Mouse (Mus musculus): ENCODE data around the gene Cep350.

Cep350 gene

DNA sequence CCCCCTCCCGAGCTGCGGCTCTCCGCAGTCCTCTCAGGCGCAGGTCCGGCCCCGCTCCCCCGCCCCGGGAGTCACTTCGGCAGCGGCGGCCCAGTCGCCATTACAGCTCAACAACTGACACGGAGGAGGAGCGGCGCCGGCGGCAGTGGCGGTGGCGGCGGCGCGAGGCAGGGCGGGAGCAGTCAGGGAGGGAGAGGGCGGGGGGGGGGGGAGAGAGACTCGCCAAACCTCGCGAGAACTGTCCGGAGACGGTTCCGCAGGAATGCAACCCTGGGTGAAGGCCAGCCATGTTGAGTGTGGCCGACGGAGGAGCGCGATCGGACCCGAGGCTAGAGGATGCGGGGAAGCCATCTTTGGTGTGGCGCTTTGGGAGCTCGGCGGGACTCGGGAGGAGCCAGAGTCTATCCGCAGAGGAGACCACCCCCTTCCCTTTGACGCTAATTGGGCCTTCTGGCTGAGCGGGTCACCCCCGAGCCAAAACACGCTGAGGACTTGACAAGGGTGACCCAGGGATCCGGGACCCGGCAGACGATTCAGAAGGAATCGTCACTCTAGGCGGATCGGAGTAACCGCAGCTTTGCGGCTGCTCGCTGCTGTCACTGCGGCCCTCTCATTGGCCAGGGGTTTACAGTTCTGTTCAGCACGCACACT is at the start of gene Cep350:
Cep350 (minus strand) TSS at position 188 of the 651 bp plus-strand sequence.
- peak; percentile 96 to 97 for DNase-seq (ENCODE audit: low spot score in 2 of 2)

DNA sequence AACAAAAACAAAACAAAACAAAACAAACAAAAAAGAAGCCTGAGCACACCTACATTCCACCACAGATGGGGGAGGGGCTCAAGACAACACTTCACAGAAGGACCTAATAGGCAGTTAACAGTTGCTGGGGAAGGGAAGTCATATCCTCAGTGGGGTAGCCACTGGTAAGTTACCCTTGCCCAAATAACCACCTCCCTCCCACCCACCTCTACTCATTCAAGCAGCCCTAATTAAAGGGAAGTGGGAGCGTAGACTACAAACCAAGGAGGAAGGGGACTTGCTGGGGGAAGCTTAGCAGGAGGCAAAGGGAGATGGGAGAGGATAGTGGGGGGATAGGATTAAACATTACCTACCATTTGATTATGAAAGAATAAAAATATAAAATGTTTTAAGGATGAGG is 47.3 kb upstream of the Cep350 start:
- DNase-seq (ENCODE audit: low spot score in 2 of 2): no peak

DNA sequence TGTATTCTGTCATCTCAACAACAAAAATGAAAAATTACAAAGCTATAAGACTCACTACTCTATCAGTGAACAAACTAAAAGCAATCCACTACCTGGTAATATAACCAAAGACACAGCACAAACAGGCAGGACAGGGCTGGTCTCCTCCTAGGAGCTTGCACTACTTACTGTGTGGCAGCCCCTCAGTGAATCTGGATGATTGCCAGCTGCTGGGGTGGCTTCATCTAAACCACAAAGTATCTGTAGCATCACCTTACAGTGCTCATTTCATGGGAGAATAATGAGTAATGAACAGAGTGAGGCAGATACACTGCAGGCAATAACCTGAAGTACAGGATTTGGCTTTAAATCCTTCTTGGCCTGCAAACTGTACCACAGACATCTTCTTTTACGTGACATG is 46.7 kb upstream of the Cep350 start:
- no peak for DNase-seq (ENCODE audit: low spot score in 2 of 2)

DNA sequence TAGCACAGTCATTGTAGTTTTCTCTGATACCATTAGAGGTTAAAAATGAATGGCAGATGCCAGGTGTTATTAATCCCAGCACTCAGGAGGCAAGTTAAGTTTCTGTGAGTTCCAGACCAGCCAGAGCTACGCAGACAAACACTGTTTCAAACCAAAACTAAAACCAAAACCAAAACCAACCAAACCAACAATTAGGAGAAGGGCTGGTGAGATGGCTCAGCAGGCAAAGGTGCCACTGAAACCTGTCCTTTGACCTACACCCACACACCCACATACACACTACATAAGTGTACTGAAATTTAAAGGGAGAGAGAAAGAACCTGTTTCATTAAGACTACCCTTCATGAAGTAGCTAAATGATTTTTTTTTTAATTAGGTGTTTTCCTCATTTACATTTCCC is 35.9 kb upstream of the Cep350 start:
- DNase-seq (ENCODE audit: low spot score in 2 of 2): no peak

DNA sequence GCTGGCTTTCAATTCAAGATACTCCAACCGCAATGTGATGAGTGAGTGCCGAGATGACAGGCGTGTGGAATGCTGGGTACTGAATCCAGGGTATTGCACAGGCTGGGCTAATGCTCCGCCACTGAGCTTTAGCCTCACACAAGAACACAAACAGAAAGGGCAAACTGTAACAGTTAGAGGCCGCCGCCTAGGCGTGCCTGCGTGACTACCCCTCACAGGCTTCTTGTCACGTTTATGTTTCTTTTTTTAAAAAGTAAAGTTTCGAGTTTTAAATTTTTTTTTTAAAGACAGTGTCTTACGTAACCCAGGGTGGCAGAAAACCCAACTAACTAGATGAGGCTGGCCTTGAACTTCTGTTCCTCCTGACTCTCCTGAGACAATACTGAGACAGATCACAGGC is 32.9 kb upstream of the Cep350 start:
- DNase-seq (ENCODE audit: low spot score in 2 of 2): no peak

DNA sequence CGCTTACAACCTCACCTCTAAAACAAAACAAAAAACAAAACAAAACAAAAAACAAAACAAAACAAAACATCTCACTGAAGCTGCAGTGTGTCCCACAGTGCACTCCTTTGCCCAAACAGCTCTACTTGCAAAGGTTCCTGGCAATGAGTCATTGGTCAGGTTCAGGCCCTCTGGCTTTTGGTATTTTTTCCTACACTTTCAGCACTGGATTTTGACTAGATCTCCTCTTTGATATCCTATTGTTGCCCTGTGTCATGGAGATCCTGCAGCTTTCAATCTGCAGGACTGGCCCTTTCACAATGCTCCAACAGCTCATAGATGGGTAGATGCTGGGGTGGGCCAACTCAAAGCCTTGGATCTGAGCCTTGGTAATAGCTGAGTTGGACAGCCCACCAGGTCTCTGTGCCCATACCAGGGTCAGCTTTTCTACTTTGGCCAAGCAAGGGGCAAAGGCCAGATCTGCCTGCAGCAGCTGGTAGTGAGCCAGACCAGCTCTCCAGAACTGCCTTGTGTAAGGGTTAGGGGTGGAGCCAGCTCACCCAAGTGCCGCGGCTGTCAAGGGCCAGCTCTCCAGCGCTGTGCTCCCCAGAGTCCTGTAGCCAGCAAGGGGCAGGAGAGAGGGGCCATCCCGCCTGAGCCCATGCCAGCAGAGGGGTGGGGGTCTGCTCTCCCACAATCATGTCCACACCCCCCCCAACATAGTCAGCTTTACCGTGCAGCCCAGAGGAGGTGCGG is 30.3 kb upstream of the Cep350 start:
- DNase-seq (ENCODE audit: low spot score in 2 of 2): no peak

DNA sequence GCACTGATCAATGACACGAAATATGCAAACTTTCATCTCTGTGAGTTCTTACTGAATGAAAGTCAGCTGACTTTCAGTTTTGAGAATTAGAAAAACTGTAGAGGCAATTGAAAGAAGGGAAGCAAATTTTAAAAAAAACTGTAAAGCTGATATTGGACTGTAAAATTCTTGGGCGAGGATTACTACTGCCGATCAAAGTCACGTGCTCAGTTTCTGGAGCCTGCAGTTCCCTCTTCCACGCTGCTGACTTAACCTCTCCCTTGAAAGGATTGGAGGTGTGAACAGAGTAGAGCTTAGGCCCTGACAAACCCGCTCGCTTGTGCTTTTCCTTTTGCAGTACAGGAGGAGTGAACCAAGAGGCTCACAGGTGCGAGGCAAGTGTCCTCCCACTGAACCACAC is 29.3 kb upstream of the Cep350 start:
- no peak for DNase-seq (ENCODE audit: low spot score in 2 of 2)

DNA sequence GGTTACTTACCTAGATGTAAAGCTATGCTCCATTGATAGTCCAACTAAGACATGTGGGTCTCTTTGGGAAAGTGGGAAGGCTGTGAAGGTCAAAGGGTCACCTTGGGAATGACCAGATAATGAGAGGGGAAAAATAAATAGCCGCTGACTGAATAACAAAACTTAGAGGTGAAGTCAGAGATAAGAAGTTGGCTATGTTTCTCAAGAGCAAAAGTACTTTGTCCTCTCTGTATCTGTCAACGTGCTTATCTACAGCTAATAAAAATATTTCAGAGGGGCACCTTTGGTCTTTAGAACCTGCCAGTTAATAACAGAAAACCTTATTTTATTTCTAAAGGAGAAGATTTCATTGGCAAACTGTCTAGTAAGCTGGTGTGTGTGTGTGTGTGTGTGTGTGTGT is 22.6 kb upstream of the Cep350 start:
- no peak for DNase-seq (ENCODE audit: low spot score in 2 of 2)

DNA sequence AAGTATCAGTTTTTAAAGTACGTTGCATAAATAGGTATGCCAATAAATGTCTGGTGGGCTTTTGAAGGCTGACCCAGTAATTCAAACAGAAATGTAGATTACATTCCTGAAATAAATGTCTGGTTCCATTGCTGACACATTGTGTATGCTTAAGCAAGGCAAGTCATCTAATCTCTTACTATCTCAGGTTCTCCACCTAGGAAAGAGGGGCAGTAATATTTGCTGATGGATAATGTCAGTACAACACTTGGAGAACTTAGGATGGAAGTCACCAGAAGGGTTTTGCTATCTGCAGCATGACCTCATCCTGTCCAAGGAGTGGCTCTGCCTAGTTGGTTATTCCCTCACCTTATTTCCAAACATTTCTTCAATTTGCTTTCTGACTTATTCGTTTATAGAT is 21.5 kb upstream of the Cep350 start:
- no peak for DNase-seq (ENCODE audit: low spot score in 2 of 2)

DNA sequence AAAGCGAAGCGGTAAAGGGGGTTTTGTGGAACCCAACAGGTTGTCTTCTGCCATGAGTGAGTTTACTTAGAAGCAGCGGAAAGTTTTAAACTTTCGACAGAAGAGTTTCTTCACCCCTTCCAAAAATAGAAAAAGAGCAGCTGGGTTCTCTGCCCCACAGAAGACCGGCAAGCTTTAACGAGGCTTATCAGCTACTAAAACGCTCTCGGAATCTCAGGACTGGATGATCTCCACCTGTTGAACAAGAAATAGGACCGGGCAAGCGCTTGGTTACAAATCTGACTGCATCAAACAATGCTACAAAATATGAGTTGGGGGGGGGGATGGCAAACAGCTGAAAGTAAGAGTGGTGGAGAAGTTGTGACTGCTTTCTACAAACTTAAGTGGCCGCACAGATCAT is 17.3 kb upstream of the Cep350 start:
- DNase-seq (ENCODE audit: low spot score in 2 of 2): no peak

DNA sequence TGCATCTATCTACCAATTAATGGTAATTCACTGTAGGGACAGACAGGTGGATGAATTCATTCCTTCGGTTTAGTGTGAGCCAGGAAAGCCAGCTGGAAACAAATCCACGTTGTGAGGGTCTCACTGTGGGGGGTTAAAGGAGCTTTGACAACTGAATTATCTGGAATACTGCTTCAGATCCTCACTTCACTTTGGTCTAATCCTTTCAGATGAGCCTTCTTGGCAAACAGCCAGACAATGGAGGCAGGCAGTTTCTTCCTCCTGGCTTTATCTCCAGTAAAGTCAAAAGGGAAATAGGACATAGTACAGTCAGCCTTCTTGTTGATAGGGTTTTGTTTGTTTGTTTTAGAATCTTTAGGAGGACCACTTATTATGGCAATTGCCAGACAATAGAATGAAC is 16.3 kb upstream of the Cep350 start:
- DNase-seq (ENCODE audit: low spot score in 2 of 2): no peak

DNA sequence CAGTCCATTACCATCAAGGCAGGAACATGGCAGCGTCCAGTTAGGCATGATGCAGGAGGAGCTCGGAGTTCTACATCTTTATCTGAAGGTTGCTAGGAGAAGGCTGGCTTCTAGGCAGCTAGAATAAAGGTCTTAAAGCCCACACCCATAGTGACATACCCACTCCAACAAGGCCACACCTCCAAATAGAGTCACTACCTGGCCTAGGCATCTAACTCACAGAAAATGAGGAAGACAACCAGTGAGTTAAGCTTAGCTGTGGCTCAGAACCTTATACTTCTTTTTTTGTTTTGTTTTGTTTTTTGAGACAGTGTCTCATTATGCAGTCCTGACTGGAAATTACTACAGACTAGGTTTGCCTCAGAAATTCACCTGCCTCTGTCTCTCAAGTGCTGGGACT is 14.6 kb upstream of the Cep350 start:
- DNase-seq (ENCODE audit: low spot score in 2 of 2): no peak

DNA sequence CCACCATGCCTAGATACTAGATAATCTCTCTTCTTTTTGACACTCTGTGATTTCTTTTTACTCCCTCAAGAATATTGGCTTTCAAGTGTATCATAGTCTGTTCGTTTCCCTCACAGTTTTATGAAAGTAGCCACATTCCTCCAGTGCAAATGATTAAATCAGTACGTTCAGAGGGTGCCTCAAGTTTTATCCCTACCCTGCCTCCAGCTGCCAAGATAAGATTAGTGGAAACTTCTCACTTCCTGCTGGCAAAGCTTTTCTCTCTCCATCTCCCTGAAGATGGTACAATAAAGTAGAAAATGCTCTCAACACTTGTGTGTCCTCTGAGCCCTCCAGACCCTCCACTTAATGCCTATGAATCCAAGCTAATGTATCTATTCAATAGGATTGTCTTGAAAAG is 1.9 kb upstream of the Cep350 start:
- DNase-seq (ENCODE audit: low spot score in 2 of 2): no peak

DNA sequence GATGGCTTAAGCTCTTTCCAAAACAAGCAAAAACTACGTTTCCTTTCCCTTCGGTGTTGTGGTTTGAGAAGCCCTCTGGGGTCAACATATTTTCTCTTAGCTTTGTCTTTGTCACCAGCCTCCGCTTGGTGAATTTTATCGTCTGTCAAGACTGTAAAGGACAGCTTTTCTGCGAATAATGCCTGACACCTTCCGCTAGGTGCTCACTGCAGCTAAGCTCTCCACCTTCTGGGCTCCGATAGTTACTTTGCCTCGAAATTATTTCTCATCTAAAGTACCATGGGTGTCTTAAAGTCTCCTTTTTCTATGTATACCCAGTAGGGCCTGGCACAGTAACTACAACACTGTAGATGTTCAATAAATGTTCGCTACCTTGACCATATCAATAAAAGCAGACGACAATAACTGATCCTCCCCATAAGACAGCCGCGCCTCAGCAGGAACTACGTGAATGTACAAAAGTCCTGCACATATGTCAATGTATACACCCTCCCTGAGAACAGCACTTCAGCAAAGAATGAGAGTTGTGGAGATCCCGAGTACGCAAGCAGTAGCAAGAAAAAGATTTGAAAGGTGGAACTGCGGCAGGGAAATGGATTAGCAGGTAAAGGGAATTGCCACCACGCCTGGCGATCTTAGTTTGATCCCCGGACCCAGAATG is 794 bp upstream of the Cep350 start:
- no peak for DNase-seq (ENCODE audit: low spot score in 2 of 2)

DNA sequence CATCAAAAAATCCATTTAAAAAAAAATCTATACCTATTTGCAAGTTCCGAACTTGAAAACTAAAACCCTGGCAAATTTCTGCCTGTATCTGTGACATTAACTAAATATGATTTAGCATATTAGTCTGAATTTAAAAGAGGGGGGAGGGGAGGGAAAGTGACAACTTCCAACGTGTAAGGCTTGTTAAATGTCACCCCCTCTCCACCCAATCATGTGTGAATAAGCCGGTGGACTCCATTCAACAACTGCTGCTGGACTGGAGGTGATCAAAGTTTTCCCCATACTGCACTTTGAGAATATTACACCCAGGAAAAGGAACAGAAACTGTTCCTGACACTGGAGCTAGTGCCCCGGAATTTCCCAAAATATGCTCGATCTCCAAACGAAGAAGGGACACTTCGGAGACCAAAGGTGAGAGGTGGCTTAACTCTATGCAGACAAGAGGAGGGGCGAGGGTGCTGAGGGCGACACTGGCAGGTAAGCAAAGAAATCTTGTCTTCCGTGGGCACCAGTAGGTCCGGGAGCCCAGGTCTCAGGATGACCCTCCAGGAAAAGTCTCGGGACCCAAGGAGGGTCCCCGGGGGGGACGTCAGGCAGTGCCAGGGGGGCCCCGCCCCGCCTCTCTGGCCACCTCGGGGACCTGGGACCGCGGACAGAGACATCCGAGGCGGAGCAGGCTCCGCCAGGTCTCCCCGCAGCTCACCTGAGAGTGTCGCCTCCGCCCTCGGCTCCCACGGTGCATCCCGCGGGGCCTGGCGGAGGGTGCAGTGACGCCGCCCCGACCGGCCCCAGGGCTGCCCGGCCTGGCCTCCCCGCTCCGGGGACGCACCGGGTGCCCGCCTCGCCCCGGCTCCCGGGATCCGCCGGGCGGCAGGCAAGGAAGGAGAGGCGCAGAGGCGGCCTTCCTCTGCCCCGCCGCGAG is 648 bp downstream of the Cep350 start:
- DNase-seq (ENCODE audit: low spot score in 2 of 2): peak in 1 of 2 experiments; percentile 8

DNA sequence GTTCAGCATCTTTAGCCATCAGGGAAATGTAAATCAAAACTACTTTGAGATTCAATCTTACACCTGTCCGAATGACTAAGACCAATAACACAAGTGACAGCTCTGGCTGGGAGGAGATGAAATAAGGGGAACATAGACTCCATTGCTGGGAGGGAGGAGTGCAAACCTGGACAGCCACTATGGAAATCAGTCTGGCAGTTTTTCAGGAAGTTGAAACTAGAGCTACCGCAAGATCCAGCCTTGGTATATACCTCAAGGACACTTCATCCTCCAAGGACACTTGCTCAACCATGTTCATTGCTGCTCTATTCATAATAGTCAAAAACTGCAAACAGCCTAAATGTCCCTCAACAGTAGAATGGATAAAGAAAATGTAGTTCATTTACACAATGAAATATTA is 23.9 kb downstream of the Cep350 start:
- DNase-seq (ENCODE audit: low spot score in 2 of 2): no peak

DNA sequence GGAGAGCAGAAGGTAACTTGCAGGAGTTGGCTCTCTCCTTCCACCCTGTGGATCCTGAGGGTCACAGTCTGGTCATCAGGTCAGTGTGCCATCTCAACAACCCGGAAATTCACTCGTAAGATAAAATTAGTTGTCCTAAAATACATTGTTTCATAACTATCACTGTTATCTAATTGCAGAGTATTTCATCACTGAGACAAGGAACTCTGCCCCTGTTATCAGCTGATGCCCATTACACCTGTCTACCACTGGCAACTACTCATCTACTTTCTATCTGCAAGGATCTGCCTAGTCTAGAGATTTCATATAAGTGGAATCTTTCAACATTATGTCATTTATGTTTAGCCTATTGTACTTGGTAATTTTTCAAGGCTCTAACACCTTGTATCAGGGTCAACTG is 28.7 kb downstream of the Cep350 start:
- DNase-seq (ENCODE audit: low spot score in 2 of 2): no peak

DNA sequence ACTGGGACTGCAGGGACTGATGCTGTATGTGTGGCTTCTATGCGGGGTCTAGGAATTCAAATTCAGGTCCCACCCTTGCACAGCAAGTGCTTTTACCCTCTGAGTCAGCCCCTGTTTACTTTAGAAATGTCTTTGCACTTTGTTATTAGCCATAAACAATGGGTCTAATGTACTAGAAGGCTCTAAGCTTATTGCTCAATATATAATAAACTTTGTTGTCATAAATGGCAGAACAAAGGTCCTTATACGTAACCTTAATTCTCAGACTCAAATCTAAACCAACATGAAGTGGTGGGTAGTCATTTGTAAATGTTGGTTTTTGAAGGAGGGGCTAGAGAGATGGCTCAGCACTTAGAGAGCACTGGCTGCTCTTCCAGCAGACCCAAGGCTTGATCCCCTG is 35.6 kb downstream of the Cep350 start:
- no peak for DNase-seq (ENCODE audit: low spot score in 2 of 2)

DNA sequence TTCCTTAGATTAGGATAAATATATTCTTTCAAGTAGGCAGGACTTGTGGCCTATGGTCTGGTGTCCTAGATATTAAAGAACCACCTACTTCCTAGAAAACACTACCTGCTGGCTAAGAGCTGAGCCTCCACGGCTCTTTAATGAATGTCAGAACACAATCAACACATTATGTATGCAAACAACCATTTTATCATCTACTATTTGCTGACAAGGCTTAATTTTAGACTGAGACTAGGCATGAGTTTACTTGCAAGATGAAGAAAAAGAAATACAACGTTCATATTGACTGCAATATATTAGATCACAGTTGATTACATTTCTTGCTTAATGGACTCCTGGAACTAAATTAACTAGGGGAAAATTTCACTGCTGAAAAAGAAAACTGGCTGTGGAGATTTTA is 38.4 kb downstream of the Cep350 start:
- DNase-seq (ENCODE audit: low spot score in 2 of 2): no peak

DNA sequence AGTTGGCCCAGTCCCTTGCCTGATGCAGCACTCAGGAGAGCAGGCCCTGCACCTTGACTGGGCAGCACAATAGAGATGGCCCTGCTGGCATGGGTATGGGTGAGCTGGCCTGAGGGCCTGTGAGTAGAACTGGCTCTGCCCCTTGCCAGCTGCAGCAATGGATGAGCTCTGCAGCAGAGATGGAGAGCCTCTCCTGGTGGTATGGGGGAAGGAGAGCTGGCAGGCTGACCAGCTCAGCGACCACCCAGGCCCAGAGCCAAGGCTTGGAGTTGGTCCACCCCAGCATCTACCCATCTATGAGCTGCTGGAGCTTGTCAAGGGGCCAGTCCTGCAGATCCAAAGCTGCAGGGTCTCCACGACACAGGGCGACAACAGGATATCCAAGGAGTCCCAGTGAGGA is 69.5 kb downstream of the Cep350 start:
- no peak for DNase-seq (ENCODE audit: low spot score in 2 of 2)

DNA sequence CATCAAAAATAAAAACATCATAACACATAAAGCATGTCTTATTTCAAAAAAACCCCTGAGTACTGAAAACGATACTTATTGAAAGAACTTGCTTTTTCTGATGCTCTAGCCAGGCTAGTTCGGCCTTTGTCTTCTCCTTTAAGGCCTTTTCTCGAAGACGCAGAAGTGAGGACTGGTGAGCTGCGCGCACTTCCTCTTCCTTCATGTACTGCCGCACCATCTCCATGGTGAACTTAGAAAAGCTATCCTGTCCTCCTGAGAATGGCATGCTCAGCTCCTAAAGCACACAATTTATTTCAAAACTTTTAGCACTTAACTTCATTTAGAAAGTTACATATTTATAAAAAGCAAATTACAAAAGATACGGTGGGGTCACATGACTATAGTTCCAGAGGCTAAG is 71.7 kb downstream of the Cep350 start:
- DNase-seq (ENCODE audit: low spot score in 2 of 2): no peak

DNA sequence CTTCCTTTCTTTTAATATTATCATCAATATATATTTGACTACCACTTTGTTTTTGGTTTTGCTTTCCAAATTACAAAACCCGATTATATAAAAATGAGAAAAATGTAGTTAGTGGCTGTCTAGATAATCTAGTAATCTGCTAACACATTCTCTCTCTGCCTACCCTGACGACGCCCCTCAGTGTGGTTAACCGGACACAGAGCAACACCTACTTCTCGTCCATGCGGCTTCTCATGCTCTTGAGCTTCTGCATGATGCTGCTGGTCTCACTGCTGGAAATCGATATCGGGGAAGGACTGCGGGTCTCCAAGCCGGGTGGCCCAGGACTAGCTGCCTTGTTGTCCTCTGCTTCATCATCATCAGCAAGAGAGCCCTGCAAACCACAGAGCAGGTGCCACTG is 78.7 kb downstream of the Cep350 start:
- no peak for DNase-seq (ENCODE audit: low spot score in 2 of 2)
